Mouse (Mus musculus) CH12.LX (cell line): ENCODE measurements around the gene Gm7361. TPM values are rescaled to one million over a fixed set of nuclear protein-coding genes. Genes with fewer than 3 reads are reported as not detected.

Source experiments
- DNase-seq: peaks from one replicate; pipeline ENCODE4 v3.0.0-alpha.2; 2013; ENCODE audit errors: extremely low read depth
- H3K27ac ChIP-seq: 2 replicates; pipeline ENCODE4 v1.5.1; 2012; ENCODE audit warnings: low read depth, mild to moderate bottlenecking, control low read depth, moderate library complexity; ENCODE audit not compliant: insufficient read depth
- H3K27me3 ChIP-seq: replicated peaks from 2 replicates; pipeline ENCODE3; 2012; ENCODE audit warnings: inconsistent platforms
- H3K36me3 ChIP-seq, 2 experiments: replicated peaks in 1 of 2; 2 replicates each; pipeline versions ENCODE3 to v1.6.1; 2012; ENCODE audit warnings: inconsistent platforms in 1 of 2, low read length in 1 of 2, mild to moderate bottlenecking in 1 of 2, mixed read lengths in 1 of 2, moderate library complexity in 1 of 2; ENCODE audit not compliant: control insufficient read depth in 1 of 2, insufficient read depth in 1 of 2
- H3K4me1 ChIP-seq, 2 experiments: 2 replicates each; pipeline ENCODE4 v1.6.1; 2012; ENCODE audit warnings: inconsistent platforms in 1 of 2, moderate library complexity in 1 of 2; ENCODE audit not compliant: insufficient read depth in 2 of 2, control insufficient read depth in 1 of 2
- H3K4me2 ChIP-seq: 2 replicates; pipeline ENCODE4 v1.6.1; 2012; ENCODE audit warnings: low read depth, mild to moderate bottlenecking, control low read depth; ENCODE audit not compliant: poor library complexity, insufficient read depth, severe bottlenecking
- H3K4me3 ChIP-seq, 3 experiments: fragments of 150-350 bp in 1 of 3; sonication (generic) in 1 of 3; replicated peaks in 1 of 3; 2 replicates each; pipeline versions ENCODE3 to v1.5.1; 2011 to 2012; ENCODE audit warnings: low read depth in 2 of 3, low read length in 2 of 3, mild to moderate bottlenecking in 2 of 3, moderate library complexity in 2 of 3, control low read depth in 1 of 3, improper control_type of control experiment in 1 of 3, inconsistent platforms in 1 of 3, mixed read lengths in 1 of 3; ENCODE audit not compliant: poor library complexity in 1 of 3
- H3K79me2 ChIP-seq: replicated peaks from 2 replicates; pipeline ENCODE4 v1.6.1; 2012; ENCODE audit warnings: mild to moderate bottlenecking, moderate library complexity; ENCODE audit not compliant: control insufficient read depth, poor library complexity, insufficient read depth, severe bottlenecking; ENCODE audit errors: extremely low read depth
- H3K9ac ChIP-seq: 2 replicates; pipeline ENCODE4 v1.6.1; 2012; ENCODE audit warnings: low read depth, mild to moderate bottlenecking, control low read depth, moderate library complexity; ENCODE audit not compliant: insufficient read depth
- H3K9me3 ChIP-seq: replicated peaks from 2 replicates; pipeline ENCODE3; 2012; ENCODE audit warnings: low read length, inconsistent platforms, mixed read lengths
- CHD1 ChIP-seq: IDR thresholded peaks from 2 replicates; pipeline ENCODE4 v1.6.1; 2012; ENCODE audit warnings: low read depth, low read length, improper control_type of control experiment, inconsistent platforms
- CHD2 ChIP-seq: IDR thresholded peaks from 2 replicates; pipeline ENCODE4 v1.6.1; 2011; ENCODE audit warnings: low read length, improper control_type of control experiment
- E2F4 ChIP-seq: IDR thresholded peaks from 2 replicates; pipeline ENCODE4 v1.6.1; 2011; ENCODE audit warnings: low read depth, low read length, improper control_type of control experiment; ENCODE audit not compliant: insufficient replicate concordance
- ELF1 ChIP-seq: IDR thresholded peaks from 2 replicates; pipeline ENCODE4 v1.6.1; 2014; ENCODE audit warnings: low read depth, mild to moderate bottlenecking, inconsistent platforms, low read length, improper control_type of control experiment
- ETS1 ChIP-seq: conservative IDR thresholded peaks from 2 replicates; pipeline ENCODE4 v1.6.1; 2012; ENCODE audit warnings: low read depth, mild to moderate bottlenecking, inconsistent platforms, low read length, improper control_type of control experiment, moderate library complexity
- HCFC1 ChIP-seq: IDR thresholded peaks from 2 replicates; pipeline ENCODE4 v1.6.1; 2012; ENCODE audit warnings: low read depth, mild to moderate bottlenecking, inconsistent platforms, low read length, improper control_type of control experiment
- JUND ChIP-seq: conservative IDR thresholded peaks from 2 replicates; pipeline ENCODE4 v1.6.1; 2011; ENCODE audit warnings: low read depth, low read length, improper control_type of control experiment
- KAT2A ChIP-seq: IDR thresholded peaks from 2 replicates; pipeline ENCODE4 v1.6.1; 2012; ENCODE audit warnings: low read length, improper control_type of control experiment, inconsistent platforms; ENCODE audit not compliant: insufficient replicate concordance
- MAFK ChIP-seq: IDR thresholded peaks from 2 replicates; pipeline ENCODE4 v1.6.1; 2011; ENCODE audit warnings: low read length, improper control_type of control experiment; ENCODE audit not compliant: insufficient replicate concordance
- MAX ChIP-seq: IDR thresholded peaks from 2 replicates; pipeline ENCODE4 v1.6.1; 2011; ENCODE audit warnings: low read length, improper control_type of control experiment
- MAZ ChIP-seq: IDR thresholded peaks from 2 replicates; pipeline ENCODE4 v1.6.1; 2012; ENCODE audit warnings: low read depth, mild to moderate bottlenecking, inconsistent platforms, low read length, improper control_type of control experiment, moderate library complexity
- MXI1 ChIP-seq: IDR thresholded peaks from 2 replicates; pipeline ENCODE4 v1.6.1; 2011; ENCODE audit warnings: mild to moderate bottlenecking, low read depth, low read length, improper control_type of control experiment
- MYC ChIP-seq: IDR thresholded peaks from 2 replicates; pipeline ENCODE4 v1.6.1; 2011; ENCODE audit warnings: low read depth, mild to moderate bottlenecking, improper control_type of control experiment, low read length
- PAX5 ChIP-seq: IDR thresholded peaks from 2 replicates; pipeline ENCODE4 v1.6.1; 2012; ENCODE audit warnings: low read length, inconsistent platforms, mixed read lengths
- POLR2A ChIP-seq: IDR thresholded peaks from 2 replicates; pipeline ENCODE4 v1.6.1; 2011; ENCODE audit warnings: low read depth, mild to moderate bottlenecking, improper control_type of control experiment, low read length
- RAD21 ChIP-seq: IDR thresholded peaks from 2 replicates; pipeline ENCODE4 v1.6.1; 2011; ENCODE audit warnings: low read depth, mild to moderate bottlenecking, low read length, improper control_type of control experiment, moderate library complexity
- RCOR1 ChIP-seq: conservative IDR thresholded peaks from 2 replicates; pipeline ENCODE4 v1.6.1; 2012; ENCODE audit warnings: low read depth, mild to moderate bottlenecking, inconsistent platforms, low read length, improper control_type of control experiment
- SIN3A ChIP-seq: IDR thresholded peaks from 2 replicates; pipeline ENCODE4 v1.6.1; 2012; ENCODE audit warnings: low read length, improper control_type of control experiment, inconsistent platforms
- SMC3 ChIP-seq: IDR thresholded peaks from 2 replicates; pipeline ENCODE4 v1.6.1; 2011; ENCODE audit warnings: low read depth, low read length, improper control_type of control experiment
- TBP ChIP-seq: conservative IDR thresholded peaks from 2 replicates; pipeline ENCODE4 v1.6.1; 2011; ENCODE audit warnings: low read depth, low read length, improper control_type of control experiment
- TCF12 ChIP-seq: IDR thresholded peaks from 2 replicates; pipeline ENCODE4 v1.6.1; 2014; ENCODE audit warnings: low read depth, mild to moderate bottlenecking, inconsistent platforms, low read length, improper control_type of control experiment
- USF1 ChIP-seq: IDR thresholded peaks from 2 replicates; pipeline ENCODE4 v1.6.1; 2014; ENCODE audit warnings: low read depth, mild to moderate bottlenecking, inconsistent platforms, low read length, improper control_type of control experiment
- ZKSCAN1 ChIP-seq: IDR thresholded peaks from 2 replicates; pipeline ENCODE4 v1.6.1; 2012; ENCODE audit warnings: low read depth, inconsistent platforms, low read length, improper control_type of control experiment, borderline replicate concordance
- ZMIZ1 ChIP-seq: IDR thresholded peaks from 2 replicates; pipeline ENCODE4 v1.6.1; 2012; ENCODE audit warnings: low read depth, mild to moderate bottlenecking, inconsistent platforms, low read length, improper control_type of control experiment
- ZNF384 ChIP-seq: IDR thresholded peaks from 2 replicates; pipeline ENCODE4 v1.6.1; 2012; ENCODE audit warnings: low read depth, low read length, improper control_type of control experiment, inconsistent platforms
- dilution Hi-C: fragments of 300-500 bp; cut with MboI; formaldehyde crosslinking; loops from 2 replicates; pipeline ENCODE4 v1.14.3; 2020; ENCODE audit warnings: low sequenced_read_pairs; ENCODE audit not compliant: extremely low pct_unique_long_range_greater_than_20kb, extremely low pct_ligation_motif_present
- in situ Hi-C: fragments of 300-500 bp; cut with MboI; formaldehyde crosslinking; loops from 3 replicates; pipeline ENCODE4 v1.14.3; 2019; ENCODE audit warnings: low sequenced_read_pairs, low pct_ligation_motif_present, low pct_unique_long_range_greater_than_20kb, mixed read lengths
- polyA plus RNA-seq: library from polyadenylated mRNA; unstranded; fragments of >175 nt; gene quantifications from 2 replicates; pipeline ENCODE4 v1.2.1, GENCODE M21; 2012; ENCODE audit warnings: low read depth; ENCODE audit not compliant: insufficient read length
- total RNA-seq, 2 experiments: library from RNA; depleted of rRNA; stranded (reverse); fragments of 300-350 nt in 1 of 2; fragments of >200 nt in 1 of 2; gene quantifications; 2 replicates each; pipeline ENCODE4 v1.2.3; 2012 to 2014

Gm7361 gene
- total and polyA plus RNA-seq, 3 experiments: not detected

GRCm38 (mm10) chr5:26280361-26280760 lies 22.9 kb downstream of the Gm7361 start:
- no peaks in the 10 kb centered on the region for H3K4me1 ChIP-seq
- peaks cover 65% of the 10 kb centered on the region for H3K9me3 ChIP-seq
- no peaks in the 10 kb centered on the region for H3K27me3 ChIP-seq
- no peak for DNase-seq
- dilution Hi-C loops (no loop called here), in situ Hi-C loops (no loop called here)
- H3K36me3 ChIP-seq: no peaks in the 10 kb centered on the region
- no peak overlapping the region for H3K9ac ChIP-seq
- no peak overlapping the region for H3K4me2 ChIP-seq
- no peaks in the 10 kb centered on the region for H3K79me2 ChIP-seq
- TF ChIP-seq CHD2 (no peak), TCF12 (no peak), ZNF384 (no peak), USF1 (no peak), SMC3 (no peak), TBP (no peak), RAD21 (no peak), MAZ (no peak), CHD1 (no peak), HCFC1 (no peak), MYC (no peak), KAT2A (no peak), MAX (no peak), ETS1 (no peak), SIN3A (no peak), ZKSCAN1 (no peak), ELF1 (no peak), MAFK (no peak), JUND (no peak)
- H3K27ac ChIP-seq: no peak overlapping the region
- no peak overlapping the region for H3K4me3 ChIP-seq

DNA sequence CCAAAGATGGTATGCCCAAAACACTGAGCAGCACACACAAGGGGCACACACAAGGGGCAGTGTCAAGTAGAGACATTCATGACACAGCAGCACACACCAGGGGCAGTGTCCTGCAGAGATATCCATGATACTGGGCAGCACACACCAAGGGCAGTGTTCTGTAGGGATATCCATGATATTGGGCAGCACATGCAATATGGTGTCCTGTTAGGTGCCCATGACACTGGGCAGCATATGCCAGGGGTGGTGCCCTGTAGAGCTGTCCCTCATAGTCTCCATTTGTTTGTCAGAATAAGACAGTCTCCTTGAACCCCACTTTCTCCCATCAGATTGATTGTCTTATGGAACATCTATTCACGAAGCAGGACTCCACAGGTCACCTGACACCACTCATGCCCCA lies 24.2 kb downstream of the Gm7361 start:
- in situ Hi-C loops (no loop called here), dilution Hi-C loops (no loop called here)
- DNase-seq: no peak
- TF ChIP-seq E2F4 (no peak), MXI1 (no peak), JUND (no peak), POLR2A (no peak), RCOR1 (no peak), MYC (no peak), ZMIZ1 (no peak), ETS1 (no peak), PAX5 (no peak), USF1 (no peak), TCF12 (no peak), MAZ (no peak)
- Histone ChIP-seq H3K36me3 (no peaks in the 10 kb centered on the region), H3K9me3 (peaks cover 70% of the 10 kb centered on the region), H3K79me2 (no peaks in the 10 kb centered on the region), H3K4me1 (no peaks in the 10 kb centered on the region), H3K4me3 (no peak overlapping the region), H3K4me2 (no peak overlapping the region), H3K27ac (no peak overlapping the region), H3K27me3 (no peaks in the 10 kb centered on the region), H3K9ac (no peak overlapping the region)
